Mouse (Mus musculus): ENCODE data around the gene Ccdc57. TPM values are rescaled to one million over a fixed set of nuclear protein-coding genes. Genes with fewer than 3 reads are reported as not detected.
"Not testable (repeated sequence)": the region's sequence is repeated elsewhere in the genome, so short reads cannot be mapped to it uniquely, and the experiment has no call there.

Ccdc57 gene
- polyA plus RNA-seq, 1 experiment, result 2.9 TPM

GRCm38 (mm10) chr11:120850331-120851030, 82.2 kb downstream of the Ccdc57 start:
- DNase-seq, result no peak
- WGBS, result 46% methylated on average over 2 of the region's 2 CpGs
- no peak overlapping the region for H3K4me3 ChIP-seq (replicated peaks; ENCODE audit: extremely low read depth, low read depth, low read length)
- no peak for TF ChIP-seq CTCF (IDR thresholded peaks at IDR 0.05; ENCODE audit: insufficient read depth, low read length)
- no peak for TF ChIP-seq POLR2A (IDR thresholded peaks at IDR 0.05; ENCODE audit: borderline replicate concordance, extremely low read depth, low read depth, low read length)
- peaks cover 7% of the 10 kb centered on the region; the same call in 1 of the 2 replicates for H3K4me1 ChIP-seq (ENCODE audit: control insufficient read depth, insufficient read depth, low read length)

GRCm38 (mm10) chr11:120846725-120847475, 85.8 kb downstream of the Ccdc57 start:
- DNase-seq, result no peak
- Histone ChIP-seq H3K4me1 (ENCODE audit: control insufficient read depth, insufficient read depth, low read length) (peaks cover 5% of the 10 kb centered on the region; the same call in 1 of the 2 replicates), H3K4me3 (replicated peaks; ENCODE audit: extremely low read depth, low read depth, low read length) (no peak overlapping the region)
- 89% methylated on average over 9 of the region's 9 CpGs for WGBS
- no peak for TF ChIP-seq POLR2A (IDR thresholded peaks at IDR 0.05; ENCODE audit: borderline replicate concordance, extremely low read depth, low read depth, low read length)
- TF ChIP-seq CTCF (IDR thresholded peaks at IDR 0.05; ENCODE audit: insufficient read depth, low read length), result no peak

GRCm38 (mm10) chr11:120844329-120844728, 88.3 kb downstream of the Ccdc57 start:
- H3K4me3 ChIP-seq (replicated peaks; ENCODE audit: extremely low read depth, low read depth, low read length), result no peak overlapping the region
- no peaks in the 10 kb centered on the region for H3K4me1 ChIP-seq (ENCODE audit: control insufficient read depth, insufficient read depth, low read length)
- WGBS, result 89% methylated on average over 4 of the region's 4 CpGs
- no peak for DNase-seq
- TF ChIP-seq CTCF (IDR thresholded peaks at IDR 0.05; ENCODE audit: insufficient read depth, low read length) (no peak), POLR2A (IDR thresholded peaks at IDR 0.05; ENCODE audit: borderline replicate concordance, extremely low read depth, low read depth, low read length) (no peak)

- H3K4me3 ChIP-seq (replicated peaks; ENCODE audit: extremely low read depth, low read depth, low read length), result no peak overlapping the region
- H3K4me1 ChIP-seq (ENCODE audit: control insufficient read depth, insufficient read depth, low read length), result no peaks in the 10 kb centered on the region
- 50% methylated on average over 8 of the region's 8 CpGs for WGBS
- TF ChIP-seq POLR2A (IDR thresholded peaks at IDR 0.05; ENCODE audit: borderline replicate concordance, extremely low read depth, low read depth, low read length), result no peak
- TF ChIP-seq CTCF (IDR thresholded peaks at IDR 0.05; ENCODE audit: insufficient read depth, low read length), result no peak
- peak; percentile 43 for DNase-seq
Observed at GRCm38 (mm10) chr11:120833555-120834280, 99.0 kb downstream of the Ccdc57 start.

- DNase-seq; H3K4me1 ChIP-seq (ENCODE audit: control insufficient read depth, insufficient read depth, low read length); H3K4me3 ChIP-seq (replicated peaks; ENCODE audit: extremely low read depth, low read depth, low read length): not testable (repeated sequence)
- 93% methylated on average over 5 of the region's 5 CpGs for WGBS
Observed at GRCm38 (mm10) chr11:120832962-120833361, 99.7 kb downstream of the Ccdc57 start.

GRCm38 (mm10) chr11:120831659-120832440, 100.8 kb downstream of the Ccdc57 start:
- no peak for DNase-seq
- WGBS, result 83% methylated on average over 3 of the region's 3 CpGs
- Histone ChIP-seq H3K4me3 (replicated peaks; ENCODE audit: extremely low read depth, low read depth, low read length) (no peak overlapping the region), H3K4me1 (ENCODE audit: control insufficient read depth, insufficient read depth, low read length) (no peaks in the 10 kb centered on the region)
- TF ChIP-seq CTCF (IDR thresholded peaks at IDR 0.05; ENCODE audit: insufficient read depth, low read length) (no peak), POLR2A (IDR thresholded peaks at IDR 0.05; ENCODE audit: borderline replicate concordance, extremely low read depth, low read depth, low read length) (no peak)

GRCm38 (mm10) chr11:120830686-120831085, 102.0 kb downstream of the Ccdc57 start:
- no peak overlapping the region for H3K4me3 ChIP-seq (replicated peaks; ENCODE audit: extremely low read depth, low read depth, low read length)
- 86% methylated on average over 12 of the region's 12 CpGs for WGBS
- no peak for DNase-seq
- H3K4me1 ChIP-seq (ENCODE audit: control insufficient read depth, insufficient read depth, low read length), result no peaks in the 10 kb centered on the region
- no peak for TF ChIP-seq POLR2A (IDR thresholded peaks at IDR 0.05; ENCODE audit: borderline replicate concordance, extremely low read depth, low read depth, low read length)
- no peak for TF ChIP-seq CTCF (IDR thresholded peaks at IDR 0.05; ENCODE audit: insufficient read depth, low read length)

GRCm38 (mm10) chr11:120829757-120830532, 102.7 kb downstream of the Ccdc57 start:
- no peak overlapping the region for H3K4me3 ChIP-seq (replicated peaks; ENCODE audit: extremely low read depth, low read depth, low read length)
- peaks cover 1% of the 10 kb centered on the region; the same call in 1 of the 2 replicates for H3K4me1 ChIP-seq (ENCODE audit: control insufficient read depth, insufficient read depth, low read length)
- no peak for TF ChIP-seq POLR2A (IDR thresholded peaks at IDR 0.05; ENCODE audit: borderline replicate concordance, extremely low read depth, low read depth, low read length)
- no peak for TF ChIP-seq CTCF (IDR thresholded peaks at IDR 0.05; ENCODE audit: insufficient read depth, low read length)
- no peak for DNase-seq
- WGBS, result 88% methylated on average over 10 of the region's 10 CpGs

Measured in lung, adult 2 months (tissue).